Mouse (Mus musculus): ENCODE data around the gene Ybx1.
"Not testable (repeated sequence)": the region's sequence is repeated elsewhere in the genome, so short reads cannot be mapped to it uniquely, and the experiment has no call there.

Gene Ybx1

GRCm38 (mm10) chr4:119294415-119295133, at the start of gene Ybx1:
TSS of gene Ybx1 (minus strand) at chr4:119294604.
- DNase-seq (ENCODE audit: low spot score): peak; percentile 100

- DNase-seq (ENCODE audit: low spot score): peak; percentile 39
These were observed 44.5 kb upstream of the Ybx1 start for GRCm38 (mm10) chr4:119338861-119339361.

- DNase-seq (ENCODE audit: low spot score): peak; percentile 16
These were observed 44.0 kb upstream of the Ybx1 start for GRCm38 (mm10) chr4:119338422-119338821.

GRCm38 (mm10) chr4:119333487-119333886, 39.1 kb upstream of the Ybx1 start:
- DNase-seq (ENCODE audit: low spot score): no peak

GRCm38 (mm10) chr4:119320896-119321550, 26.6 kb upstream of the Ybx1 start:
- peak; percentile 6 for DNase-seq (ENCODE audit: low spot score)

- peak; percentile 96 for DNase-seq (ENCODE audit: low spot score)
These were observed 25.9 kb upstream of the Ybx1 start, which contains the start of gene Ppih for GRCm38 (mm10) chr4:119320131-119320830. TSS of gene Ppih (minus strand) at chr4:119320546.

- no peak for DNase-seq (ENCODE audit: low spot score)
These were observed 19.4 kb upstream of the Ybx1 start for GRCm38 (mm10) chr4:119313756-119314155.

- no peak for DNase-seq (ENCODE audit: low spot score)
These were observed 11.0 kb upstream of the Ybx1 start for GRCm38 (mm10) chr4:119305418-119305817.

- DNase-seq (ENCODE audit: low spot score): no peak
These were observed 8.9 kb upstream of the Ybx1 start for GRCm38 (mm10) chr4:119303291-119303690.

GRCm38 (mm10) chr4:119301777-119302176, 7.4 kb upstream of the Ybx1 start:
- no peak for DNase-seq (ENCODE audit: low spot score)

- DNase-seq (ENCODE audit: low spot score): no peak
These were observed 6.4 kb upstream of the Ybx1 start for GRCm38 (mm10) chr4:119300761-119301160.

- no peak for DNase-seq (ENCODE audit: low spot score)
These were observed 3.0 kb upstream of the Ybx1 start for GRCm38 (mm10) chr4:119297361-119297760.

- DNase-seq (ENCODE audit: low spot score): no peak
These were observed 690 bp upstream of the Ybx1 start for GRCm38 (mm10) chr4:119295134-119295453.

- peak; percentile 25 for DNase-seq (ENCODE audit: low spot score)
These were observed 688 bp downstream of the Ybx1 start for GRCm38 (mm10) chr4:119293574-119294258.

GRCm38 (mm10) chr4:119292771-119293573, 1.4 kb downstream of the Ybx1 start:
- peak; percentile 61 for DNase-seq (ENCODE audit: low spot score)

- no peak for DNase-seq (ENCODE audit: low spot score)
These were observed 2.5 kb downstream of the Ybx1 start for GRCm38 (mm10) chr4:119291921-119292320.

- DNase-seq (ENCODE audit: low spot score): no peak
These were observed 9.1 kb downstream of the Ybx1 start for GRCm38 (mm10) chr4:119285336-119285735.

GRCm38 (mm10) chr4:119284861-119285260, 9.5 kb downstream of the Ybx1 start:
- no peak for DNase-seq (ENCODE audit: low spot score)

- DNase-seq (ENCODE audit: low spot score): not testable (repeated sequence)
These were observed 15.6 kb downstream of the Ybx1 start for GRCm38 (mm10) chr4:119278784-119279183.

- no peak for DNase-seq (ENCODE audit: low spot score)
These were observed 18.7 kb downstream of the Ybx1 start for GRCm38 (mm10) chr4:119275726-119276125.

- DNase-seq (ENCODE audit: low spot score): no peak
These were observed 19.2 kb downstream of the Ybx1 start for GRCm38 (mm10) chr4:119275226-119275625.

Data from layer of hippocampus, adult 11-12 months (tissue).